Comparison of ENCODE assay signal across 11 mouse cellular contexts in genomic region chr13:115825191-115825590, GRCm38 (mm10).
"Had no signal": no experiment of that assay in that cellular context is flagged by ENCODE, and none has a peak within 500 bp of the region (broad histone marks: within the 10 kb centered on the region; RNA-seq: fewer than 3 reads in every experiment).

No protein-coding gene starts in this region.

- H3K27ac ChIP-seq: limb, embryonic 12.5 days; liver, embryonic 13.5 days; neural tube, embryonic 15.5 days had no signal

- DNase-seq: kidney, adult 8-10 months; liver; liver, embryonic 13.5 days; lung, adult 18-20 months; midbrain, embryonic 14.5 days; right cerebral cortex, adult 18-20 months; right cerebral cortex, postnatal 25 days; thymus, postnatal 36 days had no signal

- H3K4me1 ChIP-seq: liver, embryonic 13.5 days; neural tube, embryonic 15.5 days had no signal

- H3K27me3 ChIP-seq: limb, embryonic 12.5 days; liver, embryonic 13.5 days; neural tube, embryonic 15.5 days had no signal

- H3K4me3 ChIP-seq: limb, embryonic 12.5 days; liver, embryonic 13.5 days; myocyte; neural tube, embryonic 15.5 days had no signal
